In genomic region chr9:80026581-80027021, GRCm38 (mm10) we compare ENCODE assay signal across 16 mouse cellular contexts. TPM values are rescaled to one million over a fixed set of nuclear protein-coding genes. Genes with fewer than 3 reads are reported as not detected.
A peak's percentile ranks its signal among the peaks of the same experiment; 100 is the strongest.
DNase-seq lines count a peak whose midpoint lies in the region; ATAC-seq lines count a peak whose summit lies in the region.
"Had no signal": no experiment of that assay in that cellular context is flagged by ENCODE, and none has a peak within 500 bp of the region (broad histone marks: within the 10 kb centered on the region; RNA-seq: fewer than 3 reads in every experiment).

No protein-coding gene starts in this region.

- no peaks in the 10 kb centered on the region for H3K9me3 ChIP-seq in heart, embryonic 10.5 days
- H3K9me3 ChIP-seq in lung, embryonic 16.5 days (ENCODE audit: control insufficient read depth, low read length): no peaks in the 10 kb centered on the region
- no peaks in the 10 kb centered on the region for H3K9me3 ChIP-seq in stomach, embryonic 16.5 days (replicated peaks; ENCODE audit: control insufficient read depth, low read length)
- H3K9me3 ChIP-seq: limb, embryonic 12.5 days; lung, embryonic 15.5 days; neural tube, embryonic 12.5 days; stomach, embryonic 15.5 days had no signal

- H3K4me3 ChIP-seq in heart, embryonic 10.5 days: no peak overlapping the region
- H3K4me3 ChIP-seq in lung, embryonic 16.5 days (ENCODE audit: low read length): no peak overlapping the region
- H3K4me3 ChIP-seq in stomach, embryonic 16.5 days (replicated peaks; ENCODE audit: low read length): no peak overlapping the region
- H3K4me3 ChIP-seq: gastrocnemius, adult 2 months; limb, embryonic 12.5 days; lung, embryonic 15.5 days; neural tube, embryonic 12.5 days; stomach, embryonic 15.5 days had no signal

- no peak for DNase-seq in heart, embryonic 10.5 days (ENCODE audit: low spot score)
- DNase-seq in heart, postnatal 4 days: no peak
- peak; percentile 15 for DNase-seq in kidney, adult 11 months
- DNase-seq in kidney, postnatal 10 days: no peak
- no peak for DNase-seq in lung, adult 18-20 months
- no peak for DNase-seq in left cerebral cortex, adult 8-10 months (ENCODE audit: low spot score in 2 of 2)

- no peak for ATAC-seq in lung, embryonic 16.5 days (ENCODE audit: low read depth)
- ATAC-seq in stomach, embryonic 16.5 days (ENCODE audit: insufficient read depth, low FRiP score): 0 out of 2 replicates have a peak, but pooled peaks have one; percentile 50
- ATAC-seq: intestine, postnatal 0 days had no signal

- H3K4me1 ChIP-seq in heart, embryonic 10.5 days: peaks cover 17% of the 10 kb centered on the region
- peaks cover 16% of the 10 kb centered on the region for H3K4me1 ChIP-seq in lung, embryonic 16.5 days (replicated peaks; ENCODE audit: control insufficient read depth, insufficient read depth, low read length)
- no peaks in the 10 kb centered on the region for H3K4me1 ChIP-seq in stomach, embryonic 16.5 days (ENCODE audit: control insufficient read depth, insufficient read depth, low read length)
- H3K4me1 ChIP-seq: limb, embryonic 12.5 days; neural tube, embryonic 12.5 days; stomach, embryonic 15.5 days had no signal

- 53% methylated on average over 6 of the region's 6 CpGs for WGBS in heart, embryonic 10.5 days
- 52% methylated on average over 6 of the region's 6 CpGs for WGBS in lung, embryonic 16.5 days
- WGBS in stomach, embryonic 16.5 days: 52% methylated on average over 6 of the region's 6 CpGs

- H3K9ac ChIP-seq in lung, embryonic 16.5 days (ENCODE audit: low read length): no peak overlapping the region
- no peak overlapping the region for H3K9ac ChIP-seq in stomach, embryonic 16.5 days (ENCODE audit: low read length)
- H3K9ac ChIP-seq: hindbrain, embryonic 14.5 days; limb, embryonic 12.5 days; lung, embryonic 15.5 days; neural tube, embryonic 12.5 days; stomach, embryonic 15.5 days had no signal

- H3K27ac ChIP-seq in heart, embryonic 10.5 days: 0 out of 2 replicates have a peak overlapping the region, but pooled peaks have one; percentile 8
- H3K27ac ChIP-seq in lung, embryonic 16.5 days (ENCODE audit: low read length): 0 out of 2 replicates have a peak overlapping the region, but pooled peaks have one; percentile 13
- no peak overlapping the region for H3K27ac ChIP-seq in stomach, embryonic 16.5 days (ENCODE audit: low read length)
- H3K27ac ChIP-seq: gastrocnemius, adult 2 months; hindbrain, embryonic 14.5 days; limb, embryonic 12.5 days; lung, embryonic 15.5 days; neural tube, embryonic 12.5 days; stomach, embryonic 15.5 days had no signal

- H3K27me3 ChIP-seq in heart, embryonic 10.5 days (ENCODE audit: insufficient read depth, poor library complexity, severe bottlenecking): no peaks in the 10 kb centered on the region
- no peaks in the 10 kb centered on the region for H3K27me3 ChIP-seq in lung, embryonic 16.5 days (ENCODE audit: control insufficient read depth, insufficient read depth, low read depth, low read length)
- no peaks in the 10 kb centered on the region for H3K27me3 ChIP-seq in stomach, embryonic 16.5 days (ENCODE audit: control insufficient read depth, insufficient read depth, low read length)
- H3K27me3 ChIP-seq: limb, embryonic 12.5 days; lung, embryonic 15.5 days; neural tube, embryonic 12.5 days; stomach, embryonic 15.5 days had no signal

- no peak overlapping the region for H3K4me2 ChIP-seq in lung, embryonic 16.5 days (ENCODE audit: low read depth, low read length)
- no peak overlapping the region for H3K4me2 ChIP-seq in stomach, embryonic 16.5 days (ENCODE audit: low read depth, low read length)
- H3K4me2 ChIP-seq: hindbrain, embryonic 14.5 days; limb, embryonic 12.5 days; lung, embryonic 15.5 days; neural tube, embryonic 12.5 days; stomach, embryonic 15.5 days had no signal

- no peaks in the 10 kb centered on the region for H3K36me3 ChIP-seq in heart, embryonic 10.5 days
- no peaks in the 10 kb centered on the region for H3K36me3 ChIP-seq in lung, embryonic 16.5 days (ENCODE audit: control insufficient read depth, insufficient read depth, low read length)
- no peaks in the 10 kb centered on the region for H3K36me3 ChIP-seq in stomach, embryonic 16.5 days (ENCODE audit: control insufficient read depth, insufficient read depth, low read length)
- H3K36me3 ChIP-seq: limb, embryonic 12.5 days; lung, embryonic 15.5 days; neural tube, embryonic 12.5 days; stomach, embryonic 15.5 days had no signal

RNA-seq across cellular contexts. Expression of gene Filip1, which starts 13.9 kb away (rescaled TPM):
- 11.7 and 19.0 TPM in 2 replicates for polyA plus RNA-seq in heart, embryonic 10.5 days (2016; fragmentation: Nextera tagmentation; extraction: Ambion mirVana)
- 100 to 1,000 TPM; 101 to 114 TPM for total RNA-seq in heart, postnatal 4 days (2021)
- polyA plus RNA-seq in lung, embryonic 16.5 days (2015; fragmentation: Nextera tagmentation; extraction: Ambion mirVana): 12.4 and 14.2 TPM in 2 replicates
- 11.1 and 11.6 TPM in 2 replicates for polyA plus RNA-seq in stomach, embryonic 16.5 days (2015; fragmentation: Nextera tagmentation; extraction: Ambion mirVana)
- total RNA-seq in left cerebral cortex, adult 8-10 months (2022): 10 to 100 TPM; 16.2 to 21.0 (median 19.0) TPM
- total RNA-seq: MEL had no signal

RNA-seq across cellular contexts. Expression of gene Senp6, which starts 40.1 kb away (rescaled TPM):
- 37.0 and 53.1 TPM in 2 replicates for polyA plus RNA-seq in heart, embryonic 10.5 days (2016; fragmentation: Nextera tagmentation; extraction: Ambion mirVana)
- 100 to 1,000 TPM; 101 to 104 TPM for total RNA-seq in heart, postnatal 4 days (2021)
- polyA plus RNA-seq in lung, embryonic 16.5 days (2015; fragmentation: Nextera tagmentation; extraction: Ambion mirVana): 44.4 and 52.8 TPM in 2 replicates
- polyA plus RNA-seq in stomach, embryonic 16.5 days (2015; fragmentation: Nextera tagmentation; extraction: Ambion mirVana): 32.7 and 39.2 TPM in 2 replicates
- 100 to 1,000 TPM in 1 of 4 experiments, 10 to 100 TPM in 3; 86.9 to 110 (median 93.7) TPM for total RNA-seq in left cerebral cortex, adult 8-10 months (2022)
